ENCODE assay signal across 9 mouse cellular contexts in genomic region chr6:125355197-125355741, GRCm38 (mm10). TPM values are rescaled to one million over a fixed set of nuclear protein-coding genes. Genes with fewer than 3 reads are reported as not detected.
DNase-seq lines count a peak whose midpoint lies in the region; ATAC-seq and TF ChIP-seq lines count a peak whose summit lies in the region.
"Had no signal": no experiment of that assay in that cellular context is flagged by ENCODE, and none has a peak within 500 bp of the region (broad histone marks: within the 10 kb centered on the region; RNA-seq: fewer than 3 reads in every experiment).

No protein-coding gene starts in this region.

- in situ Hi-C loops in Patski (cut with MboI; ENCODE audit: low pct_unique_long_range_greater_than_20kb): loop anchor here (5.0 to 10.0 kb wide), 2 partner anchors 73 to 220 kb away; partner anchors contain the start of gene Nop2

- H3K36me3 ChIP-seq in heart, adult 2 months (ENCODE audit: control insufficient read depth, insufficient read depth, low read length): no peaks in the 10 kb centered on the region; the same call in 1 of the 2 replicates
- no peaks in the 10 kb centered on the region for H3K36me3 ChIP-seq in hindbrain, embryonic 14.5 days (replicated peaks; ENCODE audit: control insufficient read depth, insufficient read depth)
- 0 out of 2 replicates have a peak, but pooled peaks cover 4% of the 10 kb centered on the region for H3K36me3 ChIP-seq in midbrain, embryonic 13.5 days

- TF ChIP-seq EP300 in heart, adult 2 months (IDR thresholded peaks at IDR 0.05; ENCODE audit: insufficient read depth, low read depth, low read length): no peak

- 20% methylated on average over 10 of the region's 10 CpGs for WGBS in heart, adult 2 months
- WGBS in hindbrain, embryonic 14.5 days: 4% methylated on average over 10 of the region's 10 CpGs
- 7% methylated on average over 10 of the region's 10 CpGs for WGBS in midbrain, embryonic 13.5 days

- peak; percentile 7 for ATAC-seq in Patski
- no peak for ATAC-seq in hindbrain, embryonic 14.5 days (ENCODE audit: low FRiP score)
- ATAC-seq in midbrain, embryonic 13.5 days: no peak; the same call in 1 of the 2 replicates

- H3K9me3 ChIP-seq in hindbrain, embryonic 14.5 days (ENCODE audit: control insufficient read depth, low read length): no peaks in the 10 kb centered on the region
- no peaks in the 10 kb centered on the region for H3K9me3 ChIP-seq in midbrain, embryonic 13.5 days

- H3K9ac ChIP-seq in heart, adult 2 months (ENCODE audit: low read depth, low read length): peak overlapping the region; percentile 33
- no peak overlapping the region; the same call in 1 of the 2 replicates for H3K9ac ChIP-seq in hindbrain, embryonic 14.5 days
- H3K9ac ChIP-seq in midbrain, embryonic 13.5 days (replicated peaks): no peak overlapping the region

- CTCF ChIA-PET in Patski (lab: Charles Lee): interaction anchor here (1.5 to 1.9 kb wide), 2 partner anchors 10 to 80 kb away, joined by 4 to 6 read pairs; no protein-coding TSS in a partner anchor

- H3K4me3 ChIP-seq in heart, adult 2 months: peak overlapping the region; percentile 48
- no peak overlapping the region for H3K4me3 ChIP-seq in hindbrain, embryonic 14.5 days (replicated peaks; ENCODE audit: low read length)
- no peak overlapping the region for H3K4me3 ChIP-seq in midbrain, embryonic 13.5 days (replicated peaks)

- H3K4me1 ChIP-seq in heart, adult 2 months (ENCODE audit: control insufficient read depth, insufficient read depth, low read length): peaks cover 35% of the 10 kb centered on the region
- H3K4me1 ChIP-seq in hindbrain, embryonic 14.5 days (replicated peaks; ENCODE audit: control insufficient read depth, insufficient read depth, low read length): peaks cover 17% of the 10 kb centered on the region
- H3K4me1 ChIP-seq in midbrain, embryonic 13.5 days (replicated peaks): peaks cover 23% of the 10 kb centered on the region

- H3K4me2 ChIP-seq in hindbrain, embryonic 14.5 days (replicated peaks): peak overlapping the region; percentile 30; the same call in 1 of the 2 replicates
- peak overlapping the region; percentile 26; the same call in 1 of the 2 replicates for H3K4me2 ChIP-seq in midbrain, embryonic 13.5 days (replicated peaks)

- POLR2A ChIA-PET in Patski (lab: Charles Lee): interaction anchor here (2.0 kb wide), 1 partner anchor 9 kb away, joined by 8 read pairs; no protein-coding TSS in a partner anchor

- TF ChIP-seq CTCF in heart, adult 2 months (IDR thresholded peaks at IDR 0.05): no peak
- no peak for TF ChIP-seq CTCF in Patski (IDR thresholded peaks at IDR 0.05)

- H3K27me3 ChIP-seq in heart, adult 2 months (ENCODE audit: control insufficient read depth, insufficient read depth, low read length): no peaks in the 10 kb centered on the region
- H3K27me3 ChIP-seq in Patski: no peaks in the 10 kb centered on the region
- H3K27me3 ChIP-seq in hindbrain, embryonic 14.5 days (ENCODE audit: control insufficient read depth, insufficient read depth, low read length): 0 out of 2 replicates have a peak, but pooled peaks cover under 1% of the 10 kb centered on the region
- peaks cover 4% of the 10 kb centered on the region for H3K27me3 ChIP-seq in midbrain, embryonic 13.5 days

- no peak for DNase-seq in heart, adult 2 months
- DNase-seq in heart, adult 8-10 months (ENCODE audit: low spot score): no peak
- no peak for DNase-seq in Patski (ENCODE audit: low read depth, low spot score)
- no peak for DNase-seq in hindbrain, embryonic 14.5 days (ENCODE audit: low spot score)
- DNase-seq in adrenal gland, postnatal 36 days: no peak
- no peak for DNase-seq in cerebellum, postnatal 36 days
- no peak for DNase-seq in Muller cell, postnatal 12 days (ENCODE audit: inconsistent ontology term)

- TF ChIP-seq POLR2A in heart, adult 2 months (IDR thresholded peaks at IDR 0.05; ENCODE audit: insufficient read depth, low read depth, low read length): no peak

- H3K27ac ChIP-seq in heart, adult 2 months: peak overlapping the region; percentile 91
- H3K27ac ChIP-seq in hindbrain, embryonic 14.5 days: 0 out of 2 replicates have a peak overlapping the region, but pooled peaks have one; percentile 43
- no peak overlapping the region for H3K27ac ChIP-seq in midbrain, embryonic 13.5 days

- no peaks in the 10 kb centered on the region for H3K79me2 ChIP-seq in heart, adult 2 months (replicated peaks; ENCODE audit: control insufficient read depth, insufficient read depth, low read length)

- intact Hi-C loops in heart, adult 2 months (cut with DNase I): no loop called here

RNA-seq across cellular contexts. Expression of gene Tnfrsf1a, which starts 6.1 kb away (rescaled TPM):
- 10 to 100 TPM; 50.8 to 62.8 TPM for total RNA-seq in heart, adult 2 months (2021)
- polyA plus RNA-seq in heart, adult 2 months (2012; rRNA removed): 57.1 and 59.7 TPM in 2 replicates
- 10 to 100 TPM; 50.4 to 54.8 (median 52.8) TPM for total RNA-seq in heart, adult 8-10 months (2022)
- polyA plus RNA-seq in Patski (2021): 190 TPM
- 15.4 and 16.6 TPM in 2 replicates for polyA plus RNA-seq in hindbrain, embryonic 14.5 days (2014; fragmentation: Nextera tagmentation; extraction: Ambion mirVana)
- polyA plus RNA-seq in midbrain, embryonic 13.5 days (2015; fragmentation: Nextera tagmentation; extraction: Ambion mirVana): 10.2 and 12.1 TPM in 2 replicates
- 100 to 1,000 TPM; 242 to 262 TPM for total RNA-seq in adrenal gland, postnatal 36 days (2021)

RNA-seq across cellular contexts. Expression of gene Plekhg6, which starts 25.3 kb away (rescaled TPM):
- total RNA-seq in heart, adult 2 months (2021): under 1 TPM in 1 of 2 experiments, not detected in 1; 0.08 TPM
- polyA plus RNA-seq in heart, adult 2 months (2012; rRNA removed): 0.06 and 0.14 TPM in 2 replicates
- total RNA-seq in heart, adult 8-10 months (2022): under 1 TPM in 2 of 4 experiments, not detected in 2; 0.06 to 0.09 TPM
- polyA plus RNA-seq in Patski (2021): 0.49 TPM
- 0.10 and 0.23 TPM in 2 replicates for polyA plus RNA-seq in hindbrain, embryonic 14.5 days (2014; fragmentation: Nextera tagmentation; extraction: Ambion mirVana)
- polyA plus RNA-seq in midbrain, embryonic 13.5 days (2015; fragmentation: Nextera tagmentation; extraction: Ambion mirVana): 0.08 and 0.23 TPM in 2 replicates
- total RNA-seq in adrenal gland, postnatal 36 days (2021): under 1 TPM in 1 of 2 experiments, not detected in 1; 0.36 TPM
- total RNA-seq: CH12.LX had no signal

RNA-seq across cellular contexts. Expression of gene Scnn1a, which starts 34.8 kb away (rescaled TPM):
- total RNA-seq in heart, adult 2 months (2021): under 1 TPM; 0.37 to 0.75 TPM
- 0.76 and 3.1 TPM in 2 replicates for polyA plus RNA-seq in heart, adult 2 months (2012; rRNA removed)
- under 1 TPM; 0.46 to 0.80 (median 0.58) TPM for total RNA-seq in heart, adult 8-10 months (2022)
- 1.8 TPM for polyA plus RNA-seq in Patski (2021)
- 0.50 and 0.53 TPM in 2 replicates for polyA plus RNA-seq in hindbrain, embryonic 14.5 days (2014; fragmentation: Nextera tagmentation; extraction: Ambion mirVana)
- 0.39 and 0.46 TPM in 2 replicates for polyA plus RNA-seq in midbrain, embryonic 13.5 days (2015; fragmentation: Nextera tagmentation; extraction: Ambion mirVana)
- 1 to 10 TPM; 1.1 to 1.5 TPM for total RNA-seq in adrenal gland, postnatal 36 days (2021)
- total RNA-seq: CH12.LX had no signal

RNA-seq across cellular contexts. Expression of gene Ltbr, which starts 41.6 kb away (rescaled TPM):
- 10 to 100 TPM; 28.2 to 28.8 TPM for total RNA-seq in heart, adult 2 months (2021)
- 34.8 and 36.5 TPM in 2 replicates for polyA plus RNA-seq in heart, adult 2 months (2012; rRNA removed)
- 10 to 100 TPM; 24.4 to 26.2 (median 25.5) TPM for total RNA-seq in heart, adult 8-10 months (2022)
- polyA plus RNA-seq in Patski (2021): 164 TPM
- polyA plus RNA-seq in hindbrain, embryonic 14.5 days (2014; fragmentation: Nextera tagmentation; extraction: Ambion mirVana): 14.8 and 14.9 TPM in 2 replicates
- 11.3 and 13.3 TPM in 2 replicates for polyA plus RNA-seq in midbrain, embryonic 13.5 days (2015; fragmentation: Nextera tagmentation; extraction: Ambion mirVana)
- total RNA-seq in adrenal gland, postnatal 36 days (2021): 10 to 100 TPM; 76.7 to 87.4 TPM
- total RNA-seq: CH12.LX had no signal
